Mouse (Mus musculus) embryonic facial prominence, embryonic 12.5 days (tissue): Measurements from ENCODE around the gene Parvb. TPM values are rescaled to one million over a fixed set of nuclear protein-coding genes. Genes with fewer than 3 reads are reported as not detected.

ENCODE experiments used
- ATAC-seq: fragments of 200-750 bp; cut with Nextera tagmentation; 2 replicates; pipeline ENCODE4 v1.8.0; 2017; ENCODE audit not compliant: insufficient number of reproducible peaks, insufficient read depth, low FRiP score, low TSS enrichment
- H3K27ac ChIP-seq: fragments of 300-500 bp; sonication (generic); 2 replicates; pipeline ENCODE4 v1.5.1; 2016; ENCODE audit warnings: mild to moderate bottlenecking
- H3K27me3 ChIP-seq: fragments of 300-500 bp; sonication (generic); 2 replicates; pipeline ENCODE4 v1.6.1; 2016; ENCODE audit warnings: mild to moderate bottlenecking, moderate library complexity
- H3K36me3 ChIP-seq: fragments of 300-500 bp; sonication (generic); 2 replicates; pipeline ENCODE4 v1.6.1; 2016; ENCODE audit warnings: mild to moderate bottlenecking
- H3K4me1 ChIP-seq: fragments of 300-500 bp; sonication (generic); 2 replicates; pipeline ENCODE4 v1.6.1; 2016
- H3K4me2 ChIP-seq: fragments of 300-500 bp; sonication (generic); replicated peaks from 2 replicates; pipeline ENCODE4 v1.6.1; 2016; ENCODE audit warnings: mild to moderate bottlenecking, moderate library complexity
- H3K4me3 ChIP-seq: fragments of 300-500 bp; sonication (generic); 2 replicates; pipeline ENCODE4 v1.5.1; 2016; ENCODE audit warnings: mild to moderate bottlenecking
- H3K9ac ChIP-seq: fragments of 300-500 bp; sonication (generic); 2 replicates; pipeline ENCODE4 v1.6.1; 2016; ENCODE audit warnings: mild to moderate bottlenecking, moderate library complexity
- H3K9me3 ChIP-seq: fragments of 300-500 bp; sonication (generic); 2 replicates; pipeline ENCODE4 v1.6.1; 2016; ENCODE audit warnings: mild to moderate bottlenecking, moderate library complexity
- WGBS: fragments of 180-500 bp; shearing (Covaris S2); methylation state at CpG from one replicate; pipeline ENCODE4 v1.1.7; 2016; 5-methylcytosine and 5-hydroxymethylcytosine counted together
- polyA plus RNA-seq: library from polyadenylated mRNA; unstranded; fragments of >200 nt; fragmentation: Nextera tagmentation; extraction: Ambion mirVana; gene quantifications from 2 replicates; pipeline ENCODE4 v1.2.1, GENCODE M21; 2016

Parvb gene
- polyA plus RNA-seq, 1 experiment from 2014 or later: 4.3 TPM

DNA sequence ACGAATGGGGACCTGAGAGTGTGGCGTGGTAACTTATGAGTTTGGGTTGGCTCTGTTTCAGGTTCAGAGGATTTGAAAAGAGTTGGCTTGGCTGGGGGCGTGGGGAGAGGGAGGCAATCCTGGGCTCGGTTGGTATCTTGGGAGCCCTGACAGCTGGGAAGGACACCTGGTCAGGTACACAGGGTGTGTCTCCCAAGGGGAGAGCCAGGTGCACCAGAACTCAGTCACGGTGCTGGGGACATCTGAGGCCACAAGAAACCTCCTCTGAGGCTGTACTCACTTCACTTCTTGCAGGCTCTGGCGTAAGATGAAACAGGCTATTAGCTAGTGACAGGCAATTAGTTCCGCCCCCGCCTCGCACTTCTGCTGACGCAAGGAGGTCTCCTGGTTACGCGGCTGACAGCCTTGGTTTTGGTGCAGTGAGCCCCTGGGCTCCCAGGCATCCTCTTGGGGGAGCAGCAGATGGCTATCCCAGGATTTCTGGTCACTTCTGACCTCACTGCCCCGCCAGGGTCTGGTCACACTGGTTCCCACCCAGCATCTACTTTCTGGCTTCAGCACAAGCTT lies 67.0 kb downstream of the Parvb start:
- 24% methylated on average over 13 of the region's 13 CpGs for WGBS
- Histone ChIP-seq H3K4me2 (0 out of 2 replicates have a peak overlapping the region, but pooled peaks have one; percentile 11), H3K27me3 (0 out of 2 replicates have a peak, but pooled peaks cover 3% of the 10 kb centered on the region), H3K4me3 (no peak overlapping the region), H3K9me3 (no peaks in the 10 kb centered on the region), H3K9ac (no peak overlapping the region), H3K36me3 (no peaks in the 10 kb centered on the region), H3K4me1 (peaks cover 62% of the 10 kb centered on the region), H3K27ac (0 out of 2 replicates have a peak overlapping the region, but pooled peaks have one; percentile 36)
- ATAC-seq: no peak

DNA sequence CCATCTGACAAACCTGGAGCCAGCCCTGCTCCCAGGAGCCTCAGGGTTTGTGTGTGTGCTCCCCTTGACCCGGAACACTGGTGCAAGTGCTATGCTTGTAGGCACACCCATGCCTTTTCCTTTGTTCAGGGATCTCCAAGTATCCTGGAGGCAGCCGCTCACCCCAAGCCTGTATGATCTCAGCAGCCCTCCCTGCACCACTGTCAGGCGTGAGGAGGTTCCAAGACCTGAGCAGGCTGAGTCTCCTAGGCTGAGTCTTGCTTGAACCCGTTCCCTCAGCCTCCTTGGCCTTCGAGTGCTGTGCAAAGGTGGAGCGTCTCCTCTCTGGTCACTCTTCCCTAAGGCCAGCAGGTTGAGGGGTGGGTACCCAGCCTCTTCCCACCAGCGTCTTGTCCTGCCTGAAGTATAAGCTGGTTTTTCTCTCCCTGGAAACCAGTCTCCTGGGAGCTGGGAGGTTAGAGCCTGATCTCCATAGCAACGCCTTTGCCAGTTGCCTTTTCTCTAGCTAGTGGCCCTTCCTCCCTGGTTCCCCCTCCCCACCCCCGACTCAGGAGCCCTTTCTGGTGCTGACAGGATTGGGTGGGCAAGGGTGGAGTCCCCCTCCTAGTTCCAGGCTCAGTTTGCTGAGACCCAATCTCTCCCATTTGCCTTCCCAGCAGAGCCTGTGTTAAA lies 68.0 kb downstream of the Parvb start:
- H3K9ac ChIP-seq: no peak overlapping the region
- no peak overlapping the region for H3K4me2 ChIP-seq
- H3K9me3 ChIP-seq: no peaks in the 10 kb centered on the region
- 27% methylated on average over 9 of the region's 9 CpGs for WGBS
- H3K27me3 ChIP-seq: 0 out of 2 replicates have a peak, but pooled peaks cover 3% of the 10 kb centered on the region
- H3K4me1 ChIP-seq: peaks cover 62% of the 10 kb centered on the region
- ATAC-seq: no peak
- no peak overlapping the region for H3K27ac ChIP-seq
- H3K36me3 ChIP-seq: no peaks in the 10 kb centered on the region
- H3K4me3 ChIP-seq: no peak overlapping the region

DNA sequence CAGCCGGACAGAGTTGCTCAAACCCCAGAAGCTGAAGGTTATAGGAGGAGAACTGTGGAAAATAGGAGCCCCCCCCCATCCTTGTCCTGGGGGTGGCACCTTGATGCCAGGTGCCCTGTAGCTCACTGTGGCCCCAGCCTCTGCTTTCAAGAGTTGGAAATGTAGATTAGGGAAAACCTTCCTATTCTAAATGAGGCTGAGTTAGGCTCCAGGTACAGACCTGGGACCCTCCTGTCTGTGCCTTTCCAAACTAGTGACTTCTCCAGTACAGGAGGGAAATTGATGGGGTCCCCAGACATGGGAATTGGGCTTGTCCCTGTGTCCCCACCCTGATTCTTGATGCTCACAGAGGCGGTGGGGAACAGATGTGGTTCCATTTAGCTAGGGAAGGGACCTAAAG lies 68.7 kb downstream of the Parvb start:
- Histone ChIP-seq H3K27ac (peak overlapping the region; percentile 30; the same call in 1 of the 2 replicates), H3K4me1 (peaks cover 62% of the 10 kb centered on the region), H3K36me3 (no peaks in the 10 kb centered on the region), H3K27me3 (0 out of 2 replicates have a peak, but pooled peaks cover 3% of the 10 kb centered on the region), H3K4me2 (no peak overlapping the region), H3K9ac (no peak overlapping the region), H3K9me3 (no peaks in the 10 kb centered on the region), H3K4me3 (no peak overlapping the region)
- no peak for ATAC-seq
- 64% methylated on average over 2 of the region's 2 CpGs for WGBS

DNA sequence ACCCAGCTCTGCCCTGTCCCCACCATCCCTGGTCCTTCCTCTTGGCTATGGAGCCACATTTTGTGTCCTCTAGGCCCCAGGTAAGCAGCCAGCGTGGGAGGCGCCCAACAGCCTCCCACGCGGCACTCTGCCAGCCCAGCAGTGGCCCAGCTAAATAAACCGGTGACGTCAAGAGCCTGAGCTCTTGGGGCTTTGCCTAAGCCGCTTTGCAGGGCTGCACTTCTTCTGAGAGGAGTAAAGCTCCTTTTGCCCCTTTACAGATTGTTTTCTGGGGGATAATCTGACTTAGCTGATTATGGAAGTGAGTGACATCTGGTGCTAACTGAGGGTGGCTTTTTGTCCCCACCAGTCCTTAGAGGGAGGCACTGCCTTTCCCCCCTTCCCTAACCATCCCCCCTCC lies 69.2 kb downstream of the Parvb start:
- Histone ChIP-seq H3K27me3 (0 out of 2 replicates have a peak, but pooled peaks cover 3% of the 10 kb centered on the region), H3K27ac (peak overlapping the region; percentile 8; the same call in 1 of the 2 replicates), H3K4me2 (no peak overlapping the region), H3K4me3 (no peak overlapping the region), H3K4me1 (peaks cover 62% of the 10 kb centered on the region), H3K9ac (no peak overlapping the region), H3K36me3 (no peaks in the 10 kb centered on the region), H3K9me3 (no peaks in the 10 kb centered on the region)
- 0 out of 2 replicates have a peak, but pooled peaks have one; percentile 53 for ATAC-seq
- 6% methylated on average over 7 of the region's 7 CpGs for WGBS

GRCm38 (mm10) chr15:84301641-84302420 lies 70.0 kb downstream of the Parvb start:
- ATAC-seq: no peak

DNA sequence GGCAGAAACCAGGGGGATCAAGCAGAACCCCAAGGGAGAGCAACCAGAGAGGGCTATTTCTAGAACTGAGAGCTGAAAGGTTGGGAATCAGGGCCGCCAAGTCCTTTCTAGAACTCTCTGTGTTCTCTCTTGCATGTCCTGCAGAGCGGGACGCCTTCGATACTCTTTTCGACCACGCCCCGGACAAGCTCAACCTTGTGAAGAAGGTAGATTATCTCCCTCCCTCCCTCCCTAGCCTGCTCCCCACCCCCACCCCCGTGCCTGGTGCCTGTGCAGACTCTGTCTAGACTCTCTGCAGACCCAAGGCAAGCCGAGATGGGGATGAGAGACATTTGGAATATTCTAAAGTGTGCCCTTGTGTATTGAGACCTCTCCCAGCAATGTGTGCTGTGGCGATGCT lies 71.4 kb downstream of the Parvb start:
- Histone ChIP-seq H3K27me3 (0 out of 2 replicates have a peak, but pooled peaks cover 3% of the 10 kb centered on the region), H3K27ac (no peak overlapping the region), H3K9ac (no peak overlapping the region), H3K36me3 (no peaks in the 10 kb centered on the region), H3K4me3 (no peak overlapping the region), H3K4me1 (peaks cover 54% of the 10 kb centered on the region), H3K9me3 (no peaks in the 10 kb centered on the region), H3K4me2 (no peak overlapping the region)
- 57% methylated on average over 10 of the region's 10 CpGs for WGBS
- no peak for ATAC-seq

More at GRCm38 (mm10) chr15:84301641-84302420, 70.0 kb downstream of the Parvb start:
- Histone ChIP-seq H3K4me2 (no peak overlapping the region), H3K9me3 (no peaks in the 10 kb centered on the region), H3K4me1 (peaks cover 62% of the 10 kb centered on the region), H3K36me3 (no peaks in the 10 kb centered on the region), H3K9ac (no peak overlapping the region), H3K27ac (no peak overlapping the region; the same call in 1 of the 2 replicates), H3K4me3 (no peak overlapping the region), H3K27me3 (0 out of 2 replicates have a peak, but pooled peaks cover 3% of the 10 kb centered on the region)
- 33% methylated on average over 8 of the region's 8 CpGs for WGBS

- Histone ChIP-seq H3K27me3 (0 out of 2 replicates have a peak, but pooled peaks cover 3% of the 10 kb centered on the region), H3K4me1 (peaks cover 33% of the 10 kb centered on the region)
- WGBS: 78% methylated on average over 10 of the region's 10 CpGs
These were observed 73.5 kb downstream of the Parvb start for GRCm38 (mm10) chr15:84305333-84305732.

GRCm38 (mm10) chr15:84310271-84310670 lies 78.4 kb downstream of the Parvb start:
- H3K4me1 ChIP-seq: peaks cover 25% of the 10 kb centered on the region
- no peak overlapping the region for H3K9ac ChIP-seq
- no peak overlapping the region for H3K4me2 ChIP-seq
- no peak overlapping the region for H3K27ac ChIP-seq
- ATAC-seq: no peak
- no peak overlapping the region for H3K4me3 ChIP-seq
- H3K36me3 ChIP-seq: no peaks in the 10 kb centered on the region
- 83% methylated on average over 11 of the region's 11 CpGs for WGBS
- no peaks in the 10 kb centered on the region for H3K27me3 ChIP-seq
- H3K9me3 ChIP-seq: no peaks in the 10 kb centered on the region

More at GRCm38 (mm10) chr15:84305333-84305732, 73.5 kb downstream of the Parvb start:
- no peak for ATAC-seq
- H3K27ac ChIP-seq: no peak overlapping the region
- no peaks in the 10 kb centered on the region for H3K36me3 ChIP-seq
- no peak overlapping the region for H3K9ac ChIP-seq
- no peaks in the 10 kb centered on the region for H3K9me3 ChIP-seq
- H3K4me3 ChIP-seq: no peak overlapping the region
- H3K4me2 ChIP-seq: no peak overlapping the region

DNA sequence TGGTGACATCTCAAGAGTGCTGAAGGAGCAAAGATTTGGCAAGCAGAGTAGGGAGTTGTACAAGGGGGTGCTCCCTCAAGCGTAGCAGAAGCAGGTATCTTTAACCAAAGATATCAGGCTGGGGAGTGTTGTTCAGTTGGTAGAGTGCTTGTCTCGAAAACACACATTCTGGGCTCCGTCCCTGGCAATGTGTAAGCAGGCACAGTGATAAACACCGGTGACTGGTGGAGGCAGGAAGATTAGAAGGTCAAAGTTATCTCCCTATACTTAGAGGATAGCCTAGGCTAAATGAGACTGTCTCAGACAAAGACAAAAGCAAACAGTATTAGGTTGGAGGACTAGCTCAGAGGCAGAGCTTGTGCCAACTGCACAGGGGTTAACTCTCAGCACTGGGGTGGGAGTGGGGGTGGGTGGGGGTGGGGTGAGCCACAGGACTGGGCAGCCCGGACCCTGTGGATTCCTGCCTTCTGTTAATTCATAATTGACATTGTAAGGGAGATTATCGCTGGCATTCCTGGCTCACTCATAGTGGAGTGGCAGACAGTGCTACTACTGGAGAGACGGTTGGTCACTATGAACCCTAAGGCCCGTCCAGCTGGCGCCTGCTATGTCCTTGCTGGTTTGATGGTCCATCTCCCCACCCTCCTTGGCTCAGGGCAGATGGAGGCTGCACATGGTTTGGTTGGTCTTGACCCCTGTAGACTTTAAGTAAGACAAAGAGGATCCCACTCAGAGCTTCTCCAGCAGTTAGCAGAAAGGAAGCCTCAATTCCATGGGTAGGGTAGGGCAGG lies 79.6 kb downstream of the Parvb start:
- no peak overlapping the region for H3K27ac ChIP-seq
- H3K36me3 ChIP-seq: no peaks in the 10 kb centered on the region
- H3K9ac ChIP-seq: no peak overlapping the region
- WGBS: 84% methylated on average over 9 of the region's 9 CpGs
- ATAC-seq: no peak
- H3K4me3 ChIP-seq: no peak overlapping the region
- H3K4me1 ChIP-seq: peaks cover 26% of the 10 kb centered on the region
- H3K9me3 ChIP-seq: no peaks in the 10 kb centered on the region
- H3K27me3 ChIP-seq: no peaks in the 10 kb centered on the region
- no peak overlapping the region for H3K4me2 ChIP-seq

DNA sequence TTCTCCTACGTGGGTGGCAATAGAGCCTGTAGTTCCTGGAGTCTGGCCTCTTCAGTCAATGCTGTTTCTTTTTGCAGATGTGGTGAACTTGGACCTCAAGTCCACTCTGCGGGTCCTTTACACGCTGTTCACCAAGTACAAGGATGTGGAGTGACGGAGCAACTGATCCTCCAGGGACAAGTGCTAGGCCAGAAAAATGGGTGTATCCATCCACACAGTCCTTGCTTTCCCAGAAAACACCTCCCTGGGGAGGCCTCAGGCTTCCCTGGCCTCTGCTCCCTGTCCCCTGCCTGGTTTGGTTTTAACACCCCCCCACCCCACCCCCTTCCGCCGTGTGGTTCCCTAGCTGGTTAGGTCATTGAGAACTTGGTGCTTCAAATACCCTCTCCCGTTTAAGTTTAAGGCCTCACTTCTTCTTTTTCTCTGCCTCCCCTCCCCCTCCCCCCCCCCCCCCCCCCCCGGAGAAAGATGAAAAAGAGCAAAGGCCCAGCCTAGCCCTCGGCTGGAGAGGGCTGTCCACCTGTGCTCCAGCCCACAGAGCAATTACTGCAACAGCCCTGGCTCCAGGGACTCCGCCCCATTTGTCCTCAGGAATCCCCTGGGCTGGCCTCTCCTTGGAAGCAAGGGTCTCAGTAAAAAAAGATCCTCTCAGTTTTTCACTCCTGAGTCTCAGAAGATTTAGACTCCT lies 81.2 kb downstream of the Parvb start:
- Histone ChIP-seq H3K4me2 (no peak overlapping the region), H3K9me3 (0 out of 2 replicates have a peak, but pooled peaks cover 2% of the 10 kb centered on the region), H3K27me3 (no peaks in the 10 kb centered on the region), H3K27ac (0 out of 2 replicates have a peak overlapping the region, but pooled peaks have one; percentile 4), H3K9ac (no peak overlapping the region), H3K36me3 (no peaks in the 10 kb centered on the region), H3K4me3 (no peak overlapping the region), H3K4me1 (peaks cover 26% of the 10 kb centered on the region)
- 54% methylated on average over 9 of the region's 10 CpGs for WGBS
- ATAC-seq: no peak
